Mouse (Mus musculus): ENCODE data around the gene Rab34. TPM values are rescaled to one million over a fixed set of nuclear protein-coding genes. Genes with fewer than 3 reads are reported as not detected.

The Rab34 gene
- total and polyA plus RNA-seq, 3 experiments: 0.17 to 1.4 (median 0.50) TPM

DNA sequence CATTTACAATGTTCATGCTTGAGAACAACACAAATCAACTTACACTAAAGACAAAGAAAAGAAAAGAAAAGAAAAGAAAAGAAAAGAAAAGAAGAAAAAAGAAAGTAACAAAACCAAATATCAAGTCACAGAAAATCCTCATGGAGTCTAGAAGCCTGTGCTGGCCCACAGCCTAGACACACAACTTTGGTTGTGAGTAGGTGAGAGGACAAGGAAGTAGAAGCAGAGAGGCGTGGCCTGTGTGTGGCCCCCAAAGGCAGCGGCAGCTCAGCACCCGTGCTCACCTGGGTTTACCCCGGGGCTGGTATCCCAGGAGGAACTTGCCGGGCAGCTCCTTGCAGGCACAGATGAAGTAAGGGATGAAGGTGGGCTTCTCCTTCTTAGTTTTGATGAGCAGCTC is 23.3 kb downstream of the Rab34 start:
- Histone ChIP-seq H3K36me3 (replicated peaks in 1 of 2; ENCODE audit: control insufficient read depth in 1 of 2, insufficient read depth in 1 of 2, low read length in 1 of 2) (peaks cover 89 to 95% of the 10 kb centered on the region in 2 experiments), H3K79me2 (replicated peaks; ENCODE audit: control insufficient read depth, extremely low read depth, insufficient read depth, poor library complexity, severe bottlenecking) (no peaks in the 10 kb centered on the region), H3K27ac (ENCODE audit: insufficient read depth, low read depth) (no peak overlapping the region), H3K27me3 (replicated peaks) (no peaks in the 10 kb centered on the region), H3K9me3 (replicated peaks; ENCODE audit: low read length) (no peaks in the 10 kb centered on the region), H3K4me1 (ENCODE audit: control insufficient read depth in 1 of 2, insufficient read depth in 2 of 2) (no peaks in the 10 kb centered on the region), H3K9ac (ENCODE audit: insufficient read depth, low read depth) (no peak overlapping the region), H3K4me2 (ENCODE audit: insufficient read depth, low read depth, poor library complexity, severe bottlenecking) (no peak overlapping the region), H3K4me3 (replicated peaks in 1 of 3; ENCODE audit: low read depth in 2 of 3, low read length in 2 of 3, poor library complexity in 1 of 3) (no peak overlapping the region)
- dilution Hi-C loops (cut with MboI; ENCODE audit: extremely low pct_ligation_motif_present, extremely low pct_unique_long_range_greater_than_20kb, low sequenced_read_pairs) (no loop called here), in situ Hi-C loops (cut with MboI; ENCODE audit: low pct_ligation_motif_present, low pct_unique_long_range_greater_than_20kb, low sequenced_read_pairs) (no loop called here)
- DNase-seq (ENCODE audit: extremely low read depth): no peak
- no peak for TF ChIP-seq PAX5 (IDR thresholded peaks at IDR 0.05; ENCODE audit: low read length)
- no peak for TF ChIP-seq NRF1 (IDR thresholded peaks at IDR 0.05; ENCODE audit: low read depth, low read length)
- no peak for TF ChIP-seq KAT2A (IDR thresholded peaks at IDR 0.05; ENCODE audit: insufficient replicate concordance, low read length)
- no peak for TF ChIP-seq EP300 (IDR thresholded peaks at IDR 0.05; ENCODE audit: low read length)
- no peak for TF ChIP-seq RAD21 (IDR thresholded peaks at IDR 0.05; ENCODE audit: low read depth, low read length)
- TF ChIP-seq ZNF384 (IDR thresholded peaks at IDR 0.05; ENCODE audit: low read depth, low read length): no peak
- no peak for TF ChIP-seq CHD1 (IDR thresholded peaks at IDR 0.05; ENCODE audit: low read depth, low read length)
- TF ChIP-seq ZC3H11A (IDR thresholded peaks at IDR 0.05; ENCODE audit: low read depth, low read length): no peak
- TF ChIP-seq MXI1 (IDR thresholded peaks at IDR 0.05; ENCODE audit: low read depth, low read length): no peak

DNA sequence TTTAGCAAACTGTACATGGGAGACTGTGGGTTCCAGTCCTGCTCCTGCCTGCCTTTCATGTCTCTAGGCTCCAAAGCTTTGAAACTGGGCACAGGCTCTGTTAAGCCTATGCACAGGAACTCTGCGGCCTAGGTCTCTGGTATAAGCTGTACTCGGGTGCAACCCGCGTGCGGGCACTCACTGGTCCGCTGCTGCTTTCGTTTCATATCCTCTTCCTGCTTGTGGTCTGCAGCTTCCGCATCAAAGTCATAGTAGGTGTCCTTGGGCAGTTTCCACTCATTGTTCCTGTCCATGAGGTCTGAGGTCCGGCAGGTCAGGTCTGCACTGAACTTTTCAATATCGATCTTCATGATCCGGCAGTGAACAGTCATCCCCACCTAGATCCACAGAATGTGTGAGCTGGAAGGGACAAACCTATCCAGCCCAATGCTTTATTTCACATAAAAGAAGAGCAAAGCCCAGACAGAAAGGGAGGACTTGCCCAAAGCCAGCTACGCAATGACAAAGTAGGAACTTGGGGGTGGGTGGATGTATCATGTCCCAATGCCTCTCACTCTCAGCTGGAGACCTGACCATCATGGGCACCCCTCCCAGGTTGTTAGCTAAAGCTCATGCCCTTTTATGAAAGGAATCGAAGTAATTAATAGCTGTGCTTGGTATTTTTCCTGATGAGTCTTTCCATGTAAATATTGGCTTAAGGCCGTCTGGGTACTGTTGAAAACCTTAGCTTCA is 25.0 kb downstream of the Rab34 start:
- H3K4me3 ChIP-seq (replicated peaks in 1 of 3; ENCODE audit: low read depth in 2 of 3, low read length in 2 of 3, poor library complexity in 1 of 3): no peak overlapping the region
- in situ Hi-C loops (cut with MboI; ENCODE audit: low pct_ligation_motif_present, low pct_unique_long_range_greater_than_20kb, low sequenced_read_pairs): no loop called here
- no peaks in the 10 kb centered on the region for H3K27me3 ChIP-seq (replicated peaks)
- no peaks in the 10 kb centered on the region for H3K4me1 ChIP-seq (ENCODE audit: control insufficient read depth in 1 of 2, insufficient read depth in 2 of 2)
- H3K36me3 ChIP-seq (replicated peaks in 1 of 2; ENCODE audit: control insufficient read depth in 1 of 2, insufficient read depth in 1 of 2, low read length in 1 of 2): peaks cover 88 to 94% of the 10 kb centered on the region in 2 experiments
- H3K79me2 ChIP-seq (replicated peaks; ENCODE audit: control insufficient read depth, extremely low read depth, insufficient read depth, poor library complexity, severe bottlenecking): no peaks in the 10 kb centered on the region
- no peak overlapping the region for H3K9ac ChIP-seq (ENCODE audit: insufficient read depth, low read depth)
- TF ChIP-seq EP300 (IDR thresholded peaks at IDR 0.05; ENCODE audit: low read length): no peak
- no peak for TF ChIP-seq TBP (conservative IDR thresholded peaks at IDR 0.05; ENCODE audit: low read depth, low read length)
- no peak for TF ChIP-seq USF1 (IDR thresholded peaks at IDR 0.05; ENCODE audit: low read depth, low read length)
- no peak for TF ChIP-seq ZNF384 (IDR thresholded peaks at IDR 0.05; ENCODE audit: low read depth, low read length)
- TF ChIP-seq ELF1 (IDR thresholded peaks at IDR 0.05; ENCODE audit: low read depth, low read length): no peak
- TF ChIP-seq ZC3H11A (IDR thresholded peaks at IDR 0.05; ENCODE audit: low read depth, low read length): no peak
- TF ChIP-seq KAT2A (IDR thresholded peaks at IDR 0.05; ENCODE audit: insufficient replicate concordance, low read length): no peak
- TF ChIP-seq CTCF (conservative IDR thresholded peaks at IDR 0.05 in 1 of 2, IDR thresholded peaks at IDR 0.05 in 1 of 2; ENCODE audit: low read depth in 2 of 2, low read length in 2 of 2): no peak
- TF ChIP-seq SIN3A (IDR thresholded peaks at IDR 0.05; ENCODE audit: low read length): no peak
- no peak for TF ChIP-seq PAX5 (IDR thresholded peaks at IDR 0.05; ENCODE audit: low read length)
- TF ChIP-seq E2F4 (IDR thresholded peaks at IDR 0.05; ENCODE audit: insufficient replicate concordance, low read depth, low read length): no peak
- no peak for TF ChIP-seq POLR2AphosphoS2 (IDR thresholded peaks at IDR 0.05; ENCODE audit: low read depth, low read length)
- no peak for TF ChIP-seq RCOR1 (conservative IDR thresholded peaks at IDR 0.05; ENCODE audit: low read depth, low read length)
- TF ChIP-seq JUN (IDR thresholded peaks at IDR 0.05; ENCODE audit: insufficient read depth, low read depth, low read length): no peak
- TF ChIP-seq HCFC1 (IDR thresholded peaks at IDR 0.05; ENCODE audit: low read depth, low read length): no peak
- no peak for TF ChIP-seq NRF1 (IDR thresholded peaks at IDR 0.05; ENCODE audit: low read depth, low read length)
- no peak for TF ChIP-seq GABPA (IDR thresholded peaks at IDR 0.05; ENCODE audit: insufficient replicate concordance, low read depth, low read length)
- TF ChIP-seq ZMIZ1 (IDR thresholded peaks at IDR 0.05; ENCODE audit: low read depth, low read length): no peak
- no peak for TF ChIP-seq USF2 (conservative IDR thresholded peaks at IDR 0.05; ENCODE audit: low read depth, low read length)
- H3K27ac ChIP-seq (ENCODE audit: insufficient read depth, low read depth): no peak overlapping the region
- no peak for DNase-seq (ENCODE audit: extremely low read depth)
- dilution Hi-C loops (cut with MboI; ENCODE audit: extremely low pct_ligation_motif_present, extremely low pct_unique_long_range_greater_than_20kb, low sequenced_read_pairs): no loop called here
- no peaks in the 10 kb centered on the region for H3K9me3 ChIP-seq (replicated peaks; ENCODE audit: low read length)
- no peak overlapping the region for H3K4me2 ChIP-seq (ENCODE audit: insufficient read depth, low read depth, poor library complexity, severe bottlenecking)
